Mouse (Mus musculus) ES-Bruce4 (cell line): ENCODE data around the gene Olfr1264. TPM values are rescaled to one million over a fixed set of nuclear protein-coding genes. Genes with fewer than 3 reads are reported as not detected.

ENCODE experiments used
- H3K27ac ChIP-seq: 2 replicates; pipeline ENCODE4 v1.5.1; 2012; ENCODE audit warnings: low read length, inconsistent platforms; ENCODE audit not compliant: insufficient read depth
- H3K27me3 ChIP-seq: 2 replicates; pipeline ENCODE4 v1.6.1; 2012; ENCODE audit warnings: mild to moderate bottlenecking, low read length, inconsistent platforms; ENCODE audit not compliant: control insufficient read depth, poor library complexity, insufficient read depth, severe bottlenecking
- H3K36me3 ChIP-seq: 2 replicates; pipeline ENCODE4 v1.6.1; 2012; ENCODE audit warnings: inconsistent platforms, mild to moderate bottlenecking, low read length, moderate library complexity; ENCODE audit not compliant: control insufficient read depth, poor library complexity, insufficient read depth, severe bottlenecking
- H3K4me1 ChIP-seq: one replicate; pipeline ENCODE4 v1.8.1; 2011; ENCODE audit warnings: low read length; ENCODE audit not compliant: control insufficient read depth, insufficient read depth
- H3K4me3 ChIP-seq: 2 replicates; pipeline ENCODE4 v1.5.1; 2011; ENCODE audit warnings: low read depth, mild to moderate bottlenecking, low read length
- H3K9ac ChIP-seq: 2 replicates; pipeline ENCODE4 v1.6.1; 2012; ENCODE audit warnings: low read depth, mild to moderate bottlenecking, inconsistent platforms; ENCODE audit not compliant: poor library complexity, severe bottlenecking
- H3K9me3 ChIP-seq: replicated peaks from 2 replicates; pipeline ENCODE4 v1.6.1; 2012; ENCODE audit warnings: mild to moderate bottlenecking, low read length, inconsistent platforms; ENCODE audit not compliant: control insufficient read depth, poor library complexity, insufficient read depth, severe bottlenecking
- CTCF ChIP-seq: IDR thresholded peaks from one replicate; pipeline ENCODE4 v1.8.1; 2011; ENCODE audit warnings: low read depth, low read length
- EP300 ChIP-seq: IDR thresholded peaks from 2 replicates; pipeline ENCODE4 v1.6.1; 2011; ENCODE audit warnings: low read depth, low read length; ENCODE audit not compliant: insufficient read depth
- POLR2A ChIP-seq: IDR thresholded peaks from one replicate; pipeline ENCODE4 v1.8.1; 2011; ENCODE audit warnings: low read length; ENCODE audit not compliant: insufficient read depth
- polyA plus RNA-seq: library from polyadenylated mRNA; stranded (reverse); fragments of >200 nt; gene quantifications from 2 replicates; pipeline ENCODE4 v1.2.4, GENCODE M21; 2011; ENCODE audit warnings: low read depth; ENCODE audit not compliant: missing spikeins, insufficient read depth, insufficient read length

Olfr1264 gene
- polyA plus RNA-seq: not detected in 2 replicates

DNA sequence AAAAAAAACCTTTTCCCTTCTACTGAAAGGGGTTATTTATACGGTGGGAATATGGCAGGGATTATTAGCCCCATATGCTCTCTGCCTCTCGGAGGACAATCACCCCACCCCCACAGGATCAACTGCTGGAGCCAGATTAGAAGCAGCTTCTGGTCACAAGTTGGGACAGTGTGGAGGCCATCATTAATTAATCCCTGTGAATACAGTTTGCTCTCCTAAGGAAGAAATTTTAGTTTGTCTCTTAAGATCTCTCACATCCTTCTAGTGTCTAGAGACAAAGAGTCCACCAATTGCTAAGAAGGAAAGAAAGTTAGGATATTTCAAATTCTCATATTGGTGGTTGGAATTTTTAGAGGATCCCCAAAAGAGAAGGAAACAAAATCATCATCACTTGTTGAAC is at the start of gene Olfr1264:
Gene Olfr1264 (minus strand): TSS at position 101 of the 400 bp plus-strand sequence.
- no peaks in the 10 kb centered on the region for H3K9me3 ChIP-seq
- no peak within 1 kb of the TSS for H3K9ac ChIP-seq
- no peaks in the 10 kb centered on the region for H3K27me3 ChIP-seq
- H3K4me3 ChIP-seq: no peak within 1 kb of the TSS
- no peaks in the 10 kb centered on the region for H3K36me3 ChIP-seq
- TF ChIP-seq CTCF (no peak), POLR2A (no peak), EP300 (no peak)
- no peak within 1 kb of the TSS for H3K27ac ChIP-seq
- H3K4me1 ChIP-seq: no peaks in the 10 kb centered on the region

DNA sequence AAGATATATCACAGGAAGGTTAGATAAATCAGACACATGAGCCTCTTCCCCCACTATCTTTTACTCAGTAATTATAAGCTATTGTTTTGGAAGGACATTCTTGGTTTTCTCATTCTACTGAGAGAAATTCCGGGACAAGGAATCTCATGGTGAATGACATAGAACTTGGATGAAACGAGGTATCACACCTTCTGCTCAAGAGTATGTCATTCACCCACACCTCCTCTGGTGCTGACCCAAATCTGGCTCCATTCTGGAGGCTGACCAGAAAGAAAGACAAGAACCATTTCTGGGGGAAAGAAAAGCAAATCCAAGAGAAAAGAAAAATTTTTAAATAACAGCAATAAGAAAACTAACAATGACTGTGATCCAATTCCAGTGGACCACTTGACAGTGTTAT is 44.7 kb upstream of the Olfr1264 start:
- Histone ChIP-seq H3K4me1 (no peaks in the 10 kb centered on the region), H3K27ac (no peak overlapping the region)
- TF ChIP-seq POLR2A (no peak), CTCF (no peak), EP300 (no peak)

GRCm38 (mm10) chr2:90063494-90063893 is 38.1 kb upstream of the Olfr1264 start, which contains the start of gene Olfr140:
Olfr140 (minus strand) TSS chr2:90063594.
- no peak within 1 kb of the TSS for H3K9ac ChIP-seq
- no peaks in the 10 kb centered on the region for H3K27me3 ChIP-seq
- no peaks in the 10 kb centered on the region for H3K4me1 ChIP-seq
- no peak within 1 kb of the TSS for H3K4me3 ChIP-seq
- H3K36me3 ChIP-seq: no peaks in the 10 kb centered on the region
- TF ChIP-seq CTCF: no peak
- TF ChIP-seq EP300: no peak
- TF ChIP-seq POLR2A: no peak
- no peak within 1 kb of the TSS for H3K27ac ChIP-seq
- no peaks in the 10 kb centered on the region for H3K9me3 ChIP-seq

More for the DNA sequence above, 44.7 kb upstream of the Olfr1264 start:
- Histone ChIP-seq H3K9ac (no peak overlapping the region), H3K36me3 (no peaks in the 10 kb centered on the region), H3K27me3 (no peaks in the 10 kb centered on the region), H3K4me3 (no peak overlapping the region), H3K9me3 (no peaks in the 10 kb centered on the region)

- H3K27ac ChIP-seq: no peak within 1 kb of the TSS
- H3K9ac ChIP-seq: no peak within 1 kb of the TSS
- no peaks in the 10 kb centered on the region for H3K9me3 ChIP-seq
- no peak for TF ChIP-seq CTCF
- no peak for TF ChIP-seq POLR2A
- H3K27me3 ChIP-seq: no peaks in the 10 kb centered on the region
- no peak within 1 kb of the TSS for H3K4me3 ChIP-seq
- no peaks in the 10 kb centered on the region for H3K36me3 ChIP-seq
- H3K4me1 ChIP-seq: no peaks in the 10 kb centered on the region
These were observed 9.7 kb upstream of the Olfr1264 start, which contains the start of gene Olfr1265 for GRCm38 (mm10) chr2:90035037-90035436. Olfr1265 (plus strand) TSS chr2:90035337.

GRCm38 (mm10) chr2:90011831-90012230 is 13.5 kb downstream of the Olfr1264 start, which contains the start of gene Olfr1263:
Olfr1263 (plus strand) TSS chr2:90012131.
- Histone ChIP-seq H3K27me3 (no peaks in the 10 kb centered on the region), H3K9ac (no peak within 1 kb of the TSS), H3K36me3 (no peaks in the 10 kb centered on the region), H3K4me1 (no peaks in the 10 kb centered on the region), H3K9me3 (no peaks in the 10 kb centered on the region), H3K4me3 (no peak within 1 kb of the TSS), H3K27ac (no peak within 1 kb of the TSS)
- no peak for TF ChIP-seq POLR2A
- no peak for TF ChIP-seq EP300
- no peak for TF ChIP-seq CTCF

DNA sequence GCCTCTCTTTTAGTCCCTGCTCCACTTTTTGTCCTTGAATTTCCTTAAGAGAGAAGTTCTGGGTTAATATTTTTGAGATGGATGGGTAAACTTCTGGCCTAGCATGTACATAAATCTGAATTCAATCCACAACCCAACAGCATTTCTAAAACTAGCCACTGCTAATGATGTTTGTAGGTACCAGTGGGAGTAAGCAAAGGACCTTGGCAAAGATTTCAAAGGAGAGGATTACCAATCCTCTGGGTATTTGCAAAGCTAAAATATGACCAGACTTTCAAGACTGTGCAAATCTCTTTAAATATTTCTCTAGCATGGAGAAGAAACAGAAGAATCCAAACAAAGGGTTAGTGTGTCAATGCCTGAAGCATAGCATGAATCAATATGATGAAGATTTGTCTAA is 25.5 kb downstream of the Olfr1264 start, which contains the start of gene Olfr1262:
Gene Olfr1262 (plus strand): TSS at position 301 of the 400 bp plus-strand sequence.
- no peaks in the 10 kb centered on the region for H3K36me3 ChIP-seq
- no peak within 1 kb of the TSS for H3K27ac ChIP-seq
- H3K4me1 ChIP-seq: no peaks in the 10 kb centered on the region
- TF ChIP-seq EP300: no peak
- no peak for TF ChIP-seq POLR2A
- no peak for TF ChIP-seq CTCF
- no peak within 1 kb of the TSS for H3K4me3 ChIP-seq
- no peak within 1 kb of the TSS for H3K9ac ChIP-seq
- H3K9me3 ChIP-seq: no peaks in the 10 kb centered on the region
- H3K27me3 ChIP-seq: no peaks in the 10 kb centered on the region
